Mouse (Mus musculus) kidney, postnatal 14 days (tissue): Measurements from ENCODE around the gene Fancg.
A peak's percentile ranks its signal among the peaks of the same experiment; 100 is the strongest.

Experiments
- DNase-seq: peaks from one replicate; pipeline ENCODE4 v3.0.0; 2022; ENCODE audit warnings: mixed read lengths

Gene Fancg

DNA sequence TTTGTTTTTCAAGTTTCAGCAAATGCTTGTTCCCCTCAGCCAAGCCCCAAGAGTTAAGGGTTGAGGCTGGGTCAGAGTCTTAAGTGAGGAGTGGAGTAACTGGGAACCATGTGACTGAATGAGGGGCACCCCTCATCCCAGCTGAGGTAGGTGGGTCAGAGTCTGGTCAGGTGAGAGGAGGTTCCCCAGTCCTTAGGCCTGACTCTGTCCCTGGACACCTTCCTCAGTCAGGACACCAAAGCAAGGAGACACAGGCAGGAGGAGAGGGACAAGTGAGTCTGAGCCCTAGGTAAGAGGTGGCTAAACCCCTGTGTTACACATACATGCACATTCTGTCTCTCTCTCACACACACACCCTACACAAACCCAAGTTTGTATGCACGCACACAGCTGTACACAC lies 22.2 kb upstream of the Fancg start:
- no peak for DNase-seq

DNA sequence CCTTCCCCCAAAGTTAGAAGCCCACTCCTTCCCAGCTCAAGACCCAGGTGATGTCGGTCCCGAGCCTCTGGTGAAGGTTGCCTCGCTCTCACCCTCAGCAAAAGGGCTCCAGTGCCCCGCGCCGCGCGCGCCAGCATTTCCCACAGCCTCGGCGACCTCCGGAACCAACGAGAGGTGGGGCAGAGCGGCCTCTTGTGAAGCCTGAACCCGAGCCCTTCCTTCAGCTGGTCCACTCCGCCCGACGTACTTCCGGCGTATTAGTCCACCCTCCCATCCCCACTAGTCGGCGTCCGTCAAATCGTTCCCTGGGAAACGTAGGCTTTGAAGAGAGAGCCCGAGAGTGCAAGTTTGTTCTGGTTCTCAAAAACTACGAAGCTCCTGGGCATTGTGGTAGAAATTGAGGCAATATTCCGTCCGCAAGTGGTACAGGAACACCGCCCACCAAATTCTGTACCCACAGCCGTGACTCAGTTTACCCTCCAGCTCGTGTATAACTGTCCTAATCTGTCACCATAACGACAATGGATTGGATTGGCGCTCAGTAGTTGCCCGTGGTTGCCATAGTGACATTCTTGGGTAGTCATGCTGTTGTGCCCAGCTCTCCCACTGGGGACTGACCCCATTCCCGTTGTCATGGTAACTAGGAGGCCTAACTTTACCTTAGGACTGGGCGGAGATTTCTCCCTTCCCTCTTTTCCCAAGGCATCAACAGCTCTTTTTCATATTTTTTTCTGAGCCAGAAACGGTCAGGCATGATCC lies 21.1 kb upstream of the Fancg start, which contains the start of gene Stoml2:
TSS of gene Stoml2 (minus strand) at position 474 of the 759 bp plus-strand sequence.
- peak; percentile 96 for DNase-seq

DNA sequence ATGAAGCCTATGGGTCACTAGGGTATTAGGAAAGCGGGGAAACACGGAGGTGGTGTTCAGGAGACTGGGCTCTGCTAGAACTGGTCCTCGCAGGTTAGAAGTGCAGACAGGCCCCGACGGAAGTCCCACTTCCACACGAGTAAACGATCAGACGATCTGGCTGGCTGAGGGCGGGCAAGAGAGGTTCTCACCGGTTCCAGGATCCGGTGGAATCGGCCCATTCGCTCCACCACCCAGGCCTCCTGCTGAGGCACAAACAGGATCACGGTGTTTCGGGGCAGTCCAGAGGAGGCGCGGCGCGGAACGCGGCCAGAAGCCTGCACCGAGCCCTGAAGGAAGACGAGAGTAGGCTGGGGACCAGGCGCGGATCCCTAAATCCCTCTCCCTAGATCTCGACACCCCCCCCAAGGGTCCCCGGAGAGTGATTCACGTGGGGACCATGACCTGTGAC lies 20.5 kb upstream of the Fancg start:
- DNase-seq = peak; percentile 63

DNA sequence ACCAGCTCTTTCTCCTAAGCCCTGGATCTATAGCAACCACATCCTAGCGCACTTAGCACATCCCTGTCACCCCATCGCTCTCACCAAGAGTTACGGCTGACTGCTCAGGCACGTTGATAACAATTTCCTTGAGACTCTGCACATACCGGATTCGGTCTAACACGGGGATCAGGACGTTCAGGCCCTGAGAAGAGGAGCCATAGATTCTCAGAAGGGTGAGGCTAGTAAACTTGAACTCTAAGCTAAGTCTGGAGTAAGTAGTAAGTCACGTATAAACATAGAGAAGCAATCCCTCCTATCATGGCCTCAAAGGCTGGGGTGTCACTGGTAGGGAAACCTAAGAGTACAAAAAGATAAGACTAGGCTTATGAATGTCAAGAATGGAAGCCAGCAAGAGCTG lies 20.0 kb upstream of the Fancg start:
- no peak for DNase-seq

DNA sequence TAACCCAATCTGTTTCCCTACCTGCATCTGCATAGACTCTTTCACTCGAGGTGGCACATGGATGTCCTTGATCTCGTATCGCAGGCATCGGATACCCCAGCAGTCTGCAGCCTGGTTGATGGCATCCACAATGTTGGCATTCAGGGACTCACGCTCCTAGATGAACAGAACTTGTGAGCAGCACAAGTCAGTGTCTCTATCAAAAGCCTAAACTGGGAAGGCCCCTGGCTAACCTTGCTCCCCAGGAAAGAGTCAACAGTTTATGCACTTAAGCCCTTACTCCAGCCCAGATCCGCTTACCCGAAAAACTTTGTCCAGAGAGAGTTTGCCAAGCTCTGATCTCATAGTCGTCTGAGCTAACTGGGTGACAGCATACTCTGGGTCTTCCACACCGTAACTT lies 19.4 kb upstream of the Fancg start:
- DNase-seq = no peak

DNA sequence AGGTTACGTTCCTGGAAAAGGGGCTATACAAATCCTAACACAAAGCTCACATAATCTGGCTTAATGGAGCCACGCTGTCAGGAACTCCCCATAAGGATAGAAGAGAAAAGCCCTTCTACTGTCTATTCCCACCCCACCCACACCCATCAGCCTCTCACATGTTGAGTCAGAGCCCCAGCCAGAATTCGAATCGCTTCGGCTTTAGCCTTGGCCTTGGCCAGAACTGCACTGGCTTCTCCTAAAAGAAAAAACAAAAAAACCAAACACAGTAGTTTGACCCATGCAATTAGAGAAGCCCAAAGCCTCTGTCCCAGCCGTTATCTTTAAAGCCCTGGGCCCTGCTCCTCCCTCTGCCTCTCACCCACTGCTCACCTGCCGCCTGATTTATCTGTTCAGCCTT lies 18.8 kb upstream of the Fancg start:
- no peak for DNase-seq

DNA sequence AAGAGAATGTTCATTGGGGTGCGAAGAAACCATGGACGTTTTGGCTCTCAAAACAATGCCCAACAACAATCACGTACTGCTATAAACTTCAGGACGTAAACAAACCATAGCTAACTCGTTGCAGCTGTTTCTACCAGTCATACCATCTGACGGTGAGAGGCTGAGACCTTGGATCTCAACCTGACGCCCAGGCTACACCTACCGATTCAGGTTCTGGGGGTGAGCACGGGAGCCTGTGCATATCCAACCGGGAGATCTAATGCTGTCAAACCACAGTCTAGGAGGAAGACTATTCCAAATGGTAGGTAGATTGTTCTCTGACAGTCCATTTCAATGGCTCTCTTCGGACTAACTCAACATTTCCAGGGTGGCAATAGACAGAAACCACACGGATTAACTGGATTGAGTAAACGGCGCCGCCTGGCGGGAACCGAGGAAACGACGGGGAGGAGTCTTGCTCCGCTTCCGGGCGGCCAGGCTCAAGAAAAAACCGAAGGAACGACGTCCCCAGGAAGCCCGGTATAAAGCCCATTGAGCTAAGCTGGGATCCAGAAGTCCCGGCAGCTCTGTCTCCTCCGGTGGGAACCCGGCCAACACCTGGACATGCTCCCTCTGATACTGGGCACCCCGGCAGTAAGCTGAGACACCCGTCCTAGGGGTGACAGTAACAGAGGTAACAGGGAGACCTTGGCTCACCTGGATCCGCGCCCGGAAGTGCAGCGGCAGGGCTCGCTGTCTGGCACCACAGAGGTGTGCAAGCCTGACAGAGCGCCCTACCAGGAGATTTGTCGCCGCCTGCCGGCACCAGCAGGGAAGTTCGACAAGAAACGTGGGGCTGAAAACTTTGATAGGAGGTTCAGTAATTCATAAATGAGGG lies 15.0 kb upstream of the Fancg start, which contains the start of gene Pigo:
TSS of gene Pigo (minus strand) at position 736 of the 877 bp plus-strand sequence.
- peak; percentile 96 for DNase-seq

DNA sequence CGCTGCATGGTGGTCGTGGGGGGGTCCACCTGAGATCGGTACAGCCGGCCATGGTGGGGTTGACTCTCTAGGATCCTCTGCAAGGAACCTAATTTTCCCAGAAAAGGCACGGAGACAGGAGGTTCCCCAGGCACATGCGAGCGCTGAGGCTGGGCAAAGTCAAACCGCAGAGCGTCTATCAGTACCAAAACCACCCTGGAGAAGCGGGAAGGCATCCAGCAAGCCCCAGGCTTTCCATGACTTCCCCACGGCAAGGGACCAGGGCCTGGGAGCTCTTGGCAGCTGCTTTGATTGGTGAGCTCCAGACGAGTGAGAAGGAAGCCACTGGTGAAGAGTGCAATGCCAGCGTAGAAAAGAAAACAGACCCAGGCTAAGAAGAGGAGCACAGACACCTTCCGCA lies 14.4 kb upstream of the Fancg start:
- DNase-seq = no peak

DNA sequence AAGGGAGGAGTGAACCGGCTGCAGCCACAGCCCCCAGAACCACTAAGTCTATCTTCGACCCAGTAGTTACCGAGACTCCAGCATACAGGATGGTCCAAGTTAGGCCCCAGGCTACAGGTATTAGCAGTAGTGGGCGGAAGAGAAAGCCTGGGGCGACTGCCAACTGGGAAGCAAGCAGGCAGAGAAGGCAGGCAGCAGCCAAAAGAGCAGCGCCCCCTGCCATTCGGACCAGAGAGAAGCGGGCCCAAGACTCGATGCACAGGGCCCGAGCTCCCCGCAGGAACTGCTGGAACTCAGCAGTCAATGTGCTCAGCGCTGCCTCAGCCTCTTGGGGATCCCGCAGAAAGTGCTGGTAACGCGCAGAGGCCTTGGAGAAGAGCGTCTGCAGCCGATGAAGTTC lies 11.0 kb upstream of the Fancg start:
- DNase-seq = no peak

DNA sequence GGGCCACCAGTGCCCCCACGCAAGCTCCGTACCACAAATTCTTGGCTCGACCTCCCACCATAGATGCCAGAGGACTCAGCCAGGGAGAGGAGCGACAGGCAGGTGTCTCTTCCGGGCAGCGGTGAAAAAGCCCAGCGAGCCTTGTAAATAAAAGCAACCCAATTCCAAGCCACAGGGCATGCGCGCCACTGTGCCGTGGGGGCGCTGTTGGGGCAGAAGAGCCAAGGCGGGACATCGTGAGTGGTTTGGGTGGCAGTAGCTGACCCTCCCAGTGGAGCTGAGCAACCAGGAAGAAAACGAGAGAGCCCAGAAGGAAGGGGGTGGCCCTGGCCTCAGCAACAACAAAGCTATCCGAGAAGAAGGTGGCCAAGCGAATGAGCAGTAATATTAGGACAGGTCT lies 10.6 kb upstream of the Fancg start:
- DNase-seq = no peak

DNA sequence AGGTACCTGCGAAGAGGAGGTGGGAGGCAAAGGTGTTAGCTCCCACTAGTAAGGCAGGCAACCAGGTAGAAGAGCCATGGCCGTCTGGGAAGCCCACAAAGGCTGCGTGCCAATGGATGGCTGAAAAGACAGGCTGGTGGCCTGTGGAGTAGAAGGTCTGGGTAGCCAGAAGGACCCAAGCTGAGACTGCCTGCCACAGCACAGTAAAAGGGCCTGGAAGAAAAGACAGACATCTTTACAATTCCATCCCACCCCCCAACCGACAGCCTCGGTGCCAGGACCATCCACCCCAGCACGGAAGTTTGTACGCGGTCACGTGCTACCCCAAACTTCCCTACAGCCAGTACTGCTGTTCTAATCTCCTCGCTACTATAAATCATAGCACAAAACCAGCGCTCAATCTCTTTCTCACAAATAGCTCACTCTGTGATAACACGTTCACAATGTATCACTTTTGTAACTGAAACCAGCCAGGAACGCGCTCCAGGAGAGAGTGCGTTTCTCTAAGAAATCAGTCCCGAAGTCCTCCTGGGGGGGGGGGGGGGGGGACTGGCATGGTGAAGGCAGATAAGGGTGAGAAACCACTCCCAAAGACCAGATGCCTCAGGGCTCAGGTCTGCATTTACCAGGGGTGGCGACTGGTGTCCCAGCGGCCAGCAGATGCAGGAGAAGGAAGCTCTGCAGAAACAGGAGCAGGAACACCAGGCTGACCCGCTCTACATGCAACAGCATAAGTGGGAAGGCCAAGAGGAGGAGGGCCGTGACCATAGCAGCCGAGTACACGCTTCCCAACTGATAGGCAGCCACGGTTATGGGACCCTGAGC lies 9.5 kb upstream of the Fancg start:
- no peak for DNase-seq

DNA sequence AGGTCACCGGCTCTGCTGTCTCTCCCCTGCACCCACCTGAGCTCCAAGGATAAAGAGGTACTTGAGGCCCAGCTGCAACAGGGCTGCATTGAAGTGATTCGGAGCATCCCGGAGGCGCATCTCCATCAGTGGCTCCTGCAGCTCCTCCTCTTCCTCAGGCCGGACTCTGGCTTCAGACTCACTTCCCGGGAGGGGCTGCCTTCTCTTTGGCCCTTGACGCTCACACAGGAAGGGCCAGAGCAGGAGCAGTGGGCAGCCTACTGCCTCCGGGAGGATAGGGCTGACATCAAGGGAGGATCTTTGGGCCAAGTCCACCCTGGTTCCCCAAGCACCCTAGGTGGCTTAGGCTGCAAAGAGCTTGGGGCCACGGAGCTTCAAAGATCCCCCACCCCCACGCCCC lies 8.9 kb upstream of the Fancg start:
- DNase-seq = no peak

DNA sequence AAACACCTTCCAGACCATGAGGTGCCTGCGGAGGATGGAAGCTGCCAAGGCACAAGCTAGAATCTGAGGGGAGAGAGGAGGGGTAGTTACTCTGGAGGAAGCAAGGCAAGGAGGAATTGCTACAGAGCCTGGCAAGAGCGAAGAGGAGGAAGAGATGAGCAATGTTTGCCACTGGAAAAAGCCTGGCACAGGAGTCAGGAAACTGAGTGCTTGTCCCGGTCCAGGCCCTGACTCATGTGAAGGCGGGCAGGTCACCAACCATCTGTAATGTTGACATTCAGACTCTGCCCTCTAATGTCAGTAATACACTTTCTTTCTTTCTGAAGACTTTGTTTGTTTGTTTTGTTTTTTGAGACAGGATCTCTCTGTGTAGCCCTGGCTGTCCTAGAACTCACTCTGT lies 7.8 kb upstream of the Fancg start:
- no peak for DNase-seq

DNA sequence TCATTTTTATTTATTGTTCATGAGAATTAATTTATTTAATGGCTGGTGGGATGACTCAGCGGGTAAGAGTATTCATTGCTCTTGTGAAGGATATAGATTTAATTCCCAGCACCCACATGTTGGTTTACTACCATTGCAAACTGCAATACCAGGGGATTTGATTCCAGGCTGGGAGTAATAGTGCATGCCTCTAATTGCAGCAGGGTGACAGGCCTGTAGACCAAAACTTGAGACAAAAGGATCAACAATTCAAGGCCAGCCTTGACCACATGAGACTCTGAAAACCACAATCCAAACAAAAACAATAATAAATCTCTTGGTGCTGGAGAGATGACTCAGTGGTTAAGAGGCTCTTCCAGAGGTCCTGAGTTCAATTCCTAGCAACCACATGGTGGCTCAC lies 1.8 kb upstream of the Fancg start:
- DNase-seq = no peak

DNA sequence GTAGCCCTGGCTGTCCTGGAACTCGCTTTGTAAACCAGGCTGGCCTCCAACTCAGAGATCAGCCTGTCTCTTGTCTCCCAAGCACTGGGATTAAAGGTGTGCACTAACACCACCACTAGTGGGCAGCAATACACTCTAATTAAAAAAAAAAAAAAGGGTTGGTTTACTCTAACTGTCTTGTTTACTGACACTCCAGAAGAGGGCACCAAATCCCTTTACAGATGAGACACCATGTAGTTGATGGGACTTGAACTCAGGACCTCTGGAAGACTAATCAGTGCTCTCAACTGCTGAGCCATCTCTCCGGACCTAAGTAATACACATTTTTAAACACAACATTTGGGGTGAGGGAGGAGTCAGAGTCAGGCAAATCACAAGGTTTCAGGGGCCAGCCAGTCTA lies 4.5 kb downstream of the Fancg start:
- DNase-seq = peak; percentile 57

DNA sequence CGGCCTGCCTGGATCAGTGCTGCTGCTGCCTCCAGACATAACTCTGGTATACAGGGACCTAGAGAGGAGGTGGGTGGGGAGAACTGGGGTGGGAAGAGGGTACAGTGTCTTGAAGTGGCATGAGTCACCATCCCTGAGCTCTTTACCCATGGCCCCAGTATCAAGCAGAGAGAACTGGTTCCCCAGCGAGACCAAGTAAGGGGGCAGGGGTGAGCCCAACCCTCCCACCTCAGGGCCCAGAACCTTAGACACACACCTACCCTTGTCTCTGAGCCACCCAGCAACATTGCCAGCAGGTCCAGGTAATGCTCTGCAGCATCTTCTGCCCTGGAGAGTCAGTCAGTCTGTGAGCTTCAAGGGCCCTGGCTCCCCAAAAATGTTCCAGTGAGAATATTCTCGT lies 5.4 kb downstream of the Fancg start:
- DNase-seq = no peak

DNA sequence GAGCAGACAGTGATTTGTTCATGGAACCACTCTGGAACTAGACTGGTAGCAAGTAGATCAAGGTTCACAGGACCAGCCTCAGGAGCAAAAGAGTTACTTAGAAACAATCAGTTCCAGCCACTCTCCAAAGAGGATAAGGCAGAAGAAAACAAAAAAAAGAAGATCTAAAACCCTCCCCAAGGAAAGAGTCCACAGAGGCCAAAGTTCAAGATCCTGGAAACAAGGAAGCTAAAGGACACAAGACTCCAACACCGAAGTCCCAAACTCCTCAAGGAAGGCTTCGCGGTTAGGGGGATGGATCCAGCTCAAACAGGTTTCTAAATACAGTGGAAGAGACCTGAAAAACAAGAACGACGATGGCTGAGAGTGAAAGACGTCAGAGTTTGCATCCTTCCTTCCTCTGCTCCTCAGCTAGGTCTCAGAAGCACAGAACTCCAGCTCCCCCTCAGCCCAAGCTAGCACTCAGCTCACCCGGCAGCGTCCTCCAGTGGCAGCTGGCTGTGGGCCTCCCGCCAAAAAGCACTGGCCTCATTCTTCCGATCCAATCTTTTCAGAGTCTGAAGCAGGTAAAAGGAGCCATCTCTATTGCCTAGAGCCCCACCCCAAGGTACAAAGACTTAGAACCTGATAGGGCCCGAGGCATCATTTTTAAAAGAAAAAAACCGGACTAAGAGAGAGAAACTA lies 7.4 kb downstream of the Fancg start:
- DNase-seq = no peak

DNA sequence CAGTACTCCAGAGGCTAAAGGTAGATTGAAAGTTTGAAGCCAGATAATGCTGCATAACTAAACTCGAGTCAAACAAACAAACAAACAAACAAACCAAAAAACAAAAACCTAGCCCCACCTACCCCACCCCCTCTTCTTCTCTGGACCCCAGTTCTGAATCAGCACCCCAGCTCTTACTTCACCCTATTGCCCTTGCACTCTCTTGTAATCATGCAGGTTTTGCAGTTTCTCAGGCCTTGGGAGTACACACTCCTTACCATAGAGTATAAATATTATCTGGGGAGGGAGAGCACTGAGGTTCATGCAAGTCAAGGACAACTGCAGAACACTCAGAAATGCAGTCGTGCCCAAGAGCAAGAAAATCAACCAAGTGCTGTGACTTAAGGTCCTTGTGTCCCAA lies 9.0 kb downstream of the Fancg start:
- no peak for DNase-seq

DNA sequence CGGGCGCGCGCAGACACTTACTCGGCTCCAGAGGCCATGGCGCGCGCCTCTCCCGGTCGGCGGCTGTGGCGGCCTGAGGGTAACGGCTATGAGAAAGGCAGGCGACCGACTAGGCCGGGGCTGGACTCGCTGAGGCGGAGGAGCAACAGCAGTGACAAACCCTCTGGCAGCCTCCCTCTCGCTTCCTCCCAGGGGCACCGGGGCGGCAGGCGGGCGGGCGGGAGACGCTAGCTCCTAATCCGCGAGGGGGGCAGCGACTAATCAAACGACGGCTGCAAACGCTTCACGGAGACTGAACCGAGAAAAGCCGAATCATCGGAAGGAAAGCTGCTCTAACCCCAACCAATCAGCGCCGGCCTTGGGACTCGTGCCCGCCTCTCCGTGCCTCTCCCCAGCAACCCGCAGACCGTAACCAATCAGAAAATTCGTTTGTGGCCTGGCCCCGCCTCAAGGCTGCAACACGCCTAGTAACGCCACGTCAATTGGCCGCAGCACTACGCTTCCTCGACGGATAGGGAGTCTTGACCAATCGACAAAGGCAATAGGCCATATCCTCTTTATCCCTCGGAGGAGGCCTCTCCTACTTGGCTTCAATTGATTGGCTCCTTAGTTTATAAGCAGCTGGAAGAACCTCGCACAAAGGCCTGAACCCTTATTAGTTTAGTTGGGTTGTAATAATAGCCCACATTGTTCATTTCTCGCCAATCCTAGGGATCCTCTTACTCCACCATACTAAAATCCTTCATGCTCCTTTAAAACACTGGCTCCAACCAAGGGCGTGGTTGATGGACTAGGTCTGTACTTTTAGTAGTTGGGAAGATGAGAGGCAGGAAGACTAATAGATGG lies 9.9 kb downstream of the Fancg start, which contains the start of gene Vcp:
TSS of gene Vcp (minus strand) at position 367 of the 846 bp plus-strand sequence.
- peak; percentile 99 for DNase-seq

DNA sequence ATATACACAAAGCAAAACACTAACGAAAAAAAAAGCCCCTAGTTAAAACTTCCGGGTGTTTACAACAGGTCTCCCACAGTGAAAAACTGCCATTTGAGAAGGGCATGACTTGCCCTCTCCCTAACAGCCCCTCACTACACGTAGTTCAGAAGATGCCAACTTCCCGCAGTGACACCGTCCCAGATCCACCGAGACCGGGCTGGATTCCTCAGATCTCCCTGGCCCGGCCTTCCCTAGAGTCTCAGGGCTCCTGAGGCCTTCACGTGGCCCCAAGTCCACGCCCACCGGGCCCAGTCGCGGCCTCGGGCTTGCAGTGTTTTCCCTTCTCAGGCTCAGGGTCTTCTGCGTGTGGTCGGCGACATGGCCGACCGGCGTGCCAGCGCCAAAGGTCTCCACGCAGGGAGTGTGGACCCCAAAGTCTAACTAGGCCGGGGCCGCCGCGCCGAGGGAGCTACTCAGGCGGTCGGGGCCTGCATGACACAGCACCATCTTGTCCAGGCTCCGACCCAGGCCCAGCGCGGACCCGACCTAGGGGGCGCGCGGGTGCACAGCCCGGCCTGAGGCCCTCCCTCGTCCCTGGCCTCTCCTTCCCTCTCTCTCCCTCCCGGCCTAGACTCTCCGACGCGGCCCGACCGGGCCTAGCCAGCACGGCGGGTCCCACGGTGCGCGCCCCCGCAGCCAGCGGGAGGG lies 10.7 kb downstream of the Fancg start:
- DNase-seq = peak; percentile 87

DNA sequence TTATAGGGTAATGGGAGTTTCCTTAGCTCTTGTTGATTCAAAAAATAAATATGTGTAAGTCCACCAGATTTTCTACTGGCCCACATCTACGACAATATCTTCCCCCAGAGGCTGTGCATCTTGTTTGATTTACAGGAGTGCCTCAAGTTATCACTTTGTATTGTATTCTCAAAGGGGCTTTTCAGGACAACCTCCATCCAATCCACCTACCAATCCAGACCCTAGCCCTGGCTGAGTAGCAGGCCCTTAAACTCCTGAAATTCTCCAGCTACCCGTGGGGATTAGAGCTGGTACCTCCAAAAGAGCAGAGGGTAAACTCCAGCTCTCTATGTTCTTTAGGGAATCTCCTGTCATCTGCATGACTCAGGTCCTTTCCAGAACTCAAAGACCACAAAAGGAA lies 12.3 kb downstream of the Fancg start:
- DNase-seq = no peak
